Mouse (Mus musculus) central nervous system, embryonic 14 days (tissue): Measurements from ENCODE around the gene Clasp1. TPM values are rescaled to one million over a fixed set of nuclear protein-coding genes. Genes with fewer than 3 reads are reported as not detected.

ENCODE experiments used
- polyA plus RNA-seq: library from polyadenylated mRNA; depleted of rRNA; stranded (reverse); fragments of >200 nt; gene quantifications from 2 replicates; pipeline ENCODE4 v1.2.3, GENCODE M21; 2012; rRNA removed

Gene Clasp1
- polyA plus RNA-seq = 104 and 110 TPM in 2 replicates

GRCm38 (mm10) chr1:118388757-118389453 is at the start of gene Clasp1:
Gene Clasp1, plus strand, starts transcription at chr1:118389058.

GRCm38 (mm10) chr1:118627781-118628464 is 239.1 kb downstream of the Clasp1 start, which contains the start of gene Tfcp2l1:
Gene Tfcp2l1, plus strand, starts transcription at chr1:118627945.

Other genes with a start within 250 kb of the Clasp1 start
- not detected in 2 replicates for gene Gm29106, start 212.5 kb upstream of the Clasp1 start, polyA plus RNA-seq
- 173 and 208 TPM in 2 replicates for gene Tsn, start 77.3 kb upstream of the Clasp1 start, polyA plus RNA-seq
- 43.9 and 46.6 TPM in 2 replicates for gene Nifk, start 67.2 kb upstream of the Clasp1 start, polyA plus RNA-seq
- 0.43 and 0.60 TPM in 2 replicates for gene Tfcp2l1, start 238.9 kb downstream of the Clasp1 start, polyA plus RNA-seq